Mouse (Mus musculus) layer of hippocampus, adult 2 months (tissue): Measurements from ENCODE around the gene Ccnd3. TPM values are rescaled to one million over a fixed set of nuclear protein-coding genes. Genes with fewer than 3 reads are reported as not detected.

ENCODE experiments used
- DNase-seq, 2 experiments: peaks; one replicate each; pipeline ENCODE4 v3.0.0; 2022; ENCODE audit warnings: low spot score in 2 of 2
- H3K27ac ChIP-seq: fragments of 200-600 bp; 2 replicates; pipeline ENCODE4 v1.8.1; 2022
- H3K4me3 ChIP-seq: fragments of 200-600 bp; 2 replicates; pipeline ENCODE4 v1.8.1; 2022; ENCODE audit warnings: mild to moderate bottlenecking
- CTCF ChIP-seq: fragments of 200-600 bp; conservative IDR thresholded peaks from 2 replicates; pipeline ENCODE4 v1.8.1; 2022; ENCODE audit warnings: antibody characterized with exemption, mild to moderate bottlenecking, moderate library complexity
- total RNA-seq, 2 experiments: library from RNA; stranded (reverse); gene quantifications; 2 replicates each; pipeline ENCODE4 v1.2.3; 2021

Ccnd3 gene
- total RNA-seq, 2 experiments from 2014 or later: 33.9 to 41.8 TPM

GRCm38 (mm10) chr17:47574830-47575229 is 70.0 kb downstream of the Ccnd3 start:
- no peak for DNase-seq
- TF ChIP-seq CTCF: no peak
- H3K4me3 ChIP-seq: no peak overlapping the region

GRCm38 (mm10) chr17:47578655-47579054 is 73.8 kb downstream of the Ccnd3 start:
- H3K27ac ChIP-seq: no peak overlapping the region
- H3K4me3 ChIP-seq: no peak overlapping the region
- no peak for DNase-seq
- no peak for TF ChIP-seq CTCF

More at GRCm38 (mm10) chr17:47574830-47575229, 70.0 kb downstream of the Ccnd3 start:
- no peak overlapping the region for H3K27ac ChIP-seq

- no peak for TF ChIP-seq CTCF
- H3K4me3 ChIP-seq: no peak overlapping the region
- no peak overlapping the region for H3K27ac ChIP-seq
- DNase-seq: no peak
These were observed 76.1 kb downstream of the Ccnd3 start for GRCm38 (mm10) chr17:47580962-47581361.

DNA sequence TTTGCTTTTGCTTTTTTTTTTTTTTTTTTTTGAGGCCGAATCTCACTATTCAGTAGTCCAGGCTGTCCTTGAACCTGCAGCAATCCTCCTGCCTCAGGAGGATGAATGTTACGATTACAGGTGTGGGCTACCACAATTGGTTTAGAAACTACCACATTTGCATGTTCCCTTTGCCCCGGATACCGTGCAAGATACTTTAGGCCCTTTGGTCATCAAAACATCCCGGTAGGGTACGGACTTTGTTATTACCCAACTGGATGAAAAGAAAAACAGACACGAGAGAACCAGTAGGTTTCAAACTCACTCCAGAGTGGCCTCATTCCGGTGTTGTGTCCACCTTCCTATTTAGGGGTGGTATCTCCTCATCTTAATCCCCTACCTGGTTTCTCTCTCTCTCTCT is 83.7 kb downstream of the Ccnd3 start:
- Histone ChIP-seq H3K4me3 (no peak overlapping the region), H3K27ac (no peak overlapping the region)
- no peak for DNase-seq
- TF ChIP-seq CTCF: no peak

- Histone ChIP-seq H3K4me3 (no peak overlapping the region), H3K27ac (no peak overlapping the region)
- no peak for DNase-seq
- TF ChIP-seq CTCF: no peak
These were observed 86.2 kb downstream of the Ccnd3 start for GRCm38 (mm10) chr17:47591073-47591472.

GRCm38 (mm10) chr17:47593215-47593853 is 88.5 kb downstream of the Ccnd3 start:
- peak; percentile 88 for DNase-seq
- H3K4me3 ChIP-seq: peak overlapping the region; percentile 87
- H3K27ac ChIP-seq: peak overlapping the region; percentile 85
- no peak for TF ChIP-seq CTCF

DNA sequence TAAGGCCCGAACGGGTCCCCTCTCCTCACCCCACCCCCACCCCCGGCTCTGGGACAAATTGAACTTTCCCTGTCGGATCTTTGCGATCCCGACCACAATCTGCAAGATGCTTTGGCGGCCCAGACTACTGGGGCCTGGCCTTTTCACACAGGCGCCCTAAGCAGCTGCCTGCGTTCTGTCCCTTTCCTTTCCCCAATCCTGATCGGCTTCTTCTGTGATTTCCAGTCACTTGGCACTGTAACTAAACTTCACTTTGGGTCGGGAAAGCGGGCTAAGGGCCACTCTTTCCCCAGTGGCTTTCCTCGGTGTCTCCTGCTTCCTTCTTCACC is 89.0 kb downstream of the Ccnd3 start:
- TF ChIP-seq CTCF: no peak
- DNase-seq: no peak
- peak overlapping the region; percentile 85 for H3K27ac ChIP-seq
- H3K4me3 ChIP-seq: peak overlapping the region; percentile 87

- H3K4me3 ChIP-seq: peak overlapping the region; percentile 87
- no peak for TF ChIP-seq CTCF
- H3K27ac ChIP-seq: peak overlapping the region; percentile 85
- no peak for DNase-seq
These were observed 89.5 kb downstream of the Ccnd3 start for GRCm38 (mm10) chr17:47594183-47594968.

DNA sequence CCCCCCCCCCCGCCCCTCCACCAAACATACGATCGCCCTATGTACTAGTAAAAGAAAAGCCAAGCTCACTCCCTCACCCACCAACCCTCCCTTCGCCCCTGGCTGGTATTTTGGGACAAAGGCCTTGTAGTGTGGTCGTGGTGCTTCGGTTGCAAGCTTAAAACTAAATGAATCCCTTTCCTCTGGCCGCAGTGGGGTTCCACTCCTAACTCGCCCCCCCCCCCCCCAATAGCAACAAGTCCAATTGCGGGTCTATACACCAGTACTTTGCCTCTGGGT is 90.1 kb downstream of the Ccnd3 start:
- no peak for TF ChIP-seq CTCF
- Histone ChIP-seq H3K27ac (peak overlapping the region; percentile 61; the same call in 1 of the 2 replicates), H3K4me3 (peak overlapping the region; percentile 87)
- DNase-seq: no peak

- TF ChIP-seq CTCF: no peak
- Histone ChIP-seq H3K4me3 (peak overlapping the region; percentile 87), H3K27ac (peak overlapping the region; percentile 61; the same call in 1 of the 2 replicates)
- DNase-seq: no peak
These were observed 90.7 kb downstream of the Ccnd3 start for GRCm38 (mm10) chr17:47595248-47596161.

GRCm38 (mm10) chr17:47596162-47596838 is 91.4 kb downstream of the Ccnd3 start:
- Histone ChIP-seq H3K4me3 (no peak overlapping the region), H3K27ac (peak overlapping the region; percentile 61; the same call in 1 of the 2 replicates)
- no peak for TF ChIP-seq CTCF
- DNase-seq: no peak

- no peak for TF ChIP-seq CTCF
- no peak overlapping the region for H3K27ac ChIP-seq
These were observed 92.0 kb downstream of the Ccnd3 start for GRCm38 (mm10) chr17:47596839-47597164.

DNA sequence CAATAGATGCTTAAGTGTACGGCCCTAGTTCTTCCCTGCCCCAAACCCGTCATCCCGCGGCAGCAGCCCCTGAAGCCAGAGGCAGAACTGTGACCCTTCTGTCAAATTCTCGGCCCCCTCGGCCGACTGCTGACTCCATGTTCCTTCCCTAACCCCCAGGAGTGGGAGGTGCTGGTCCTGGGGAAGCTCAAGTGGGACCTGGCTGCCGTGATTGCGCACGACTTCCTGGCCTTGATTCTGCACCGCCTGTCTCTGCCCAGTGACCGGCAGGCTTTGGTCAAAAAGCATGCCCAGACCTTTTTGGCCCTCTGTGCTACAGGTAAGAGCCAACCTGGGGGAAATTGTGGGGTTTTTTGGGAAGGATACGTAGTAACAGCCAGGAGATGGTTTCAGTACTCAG is 92.4 kb downstream of the Ccnd3 start:
- Histone ChIP-seq H3K4me3 (no peak overlapping the region), H3K27ac (no peak overlapping the region)
- DNase-seq: no peak

More at GRCm38 (mm10) chr17:47596839-47597164, 92.0 kb downstream of the Ccnd3 start:
- no peak for DNase-seq
- H3K4me3 ChIP-seq: no peak overlapping the region

More for the DNA sequence above, 92.4 kb downstream of the Ccnd3 start:
- no peak for TF ChIP-seq CTCF
